Mouse (Mus musculus): Measurements from ENCODE around the gene Tefm. TPM values are rescaled to one million over a fixed set of nuclear protein-coding genes. Genes with fewer than 3 reads are reported as not detected.

Gene Tefm
- 10 to 100 TPM in 5 of 26 experiments, 1 to 10 TPM in 21; 1.0 to 12.9 (median 5.6) TPM for total RNA-seq (2018; cell fraction: chromatin; rRNA removed)
- 10 to 100 TPM in 18 of 26 experiments, 1 to 10 TPM in 8; 4.6 to 15.5 (median 10.5) TPM for total RNA-seq (2018; cell fraction: cytosol; rRNA removed)
- 10 to 100 TPM in 10 of 26 experiments, 1 to 10 TPM in 16; 1.6 to 17.8 (median 8.9) TPM for total RNA-seq (2018; cell fraction: nucleus; rRNA removed)
- polyA plus RNA-seq (2018), result 7.9 to 16.0 TPM (median 9.1 TPM) in 3 replicates

- H3K79me2 ChIP-seq (ENCODE audit: inconsistent target), result peaks cover 40% of the 10 kb centered on the region; the same call in 1 of the 2 replicates
- peak within 1 kb of the TSS; percentile 65 for H3K4me3 ChIP-seq (ENCODE audit: inconsistent target)
- WGBS (ENCODE audit: missing documents), result 0% methylated on average over 29 of the region's 40 CpGs
- H3K36me3 ChIP-seq (ENCODE audit: inconsistent target), result peaks cover 17% of the 10 kb centered on the region; the same call in 1 of the 2 replicates
- H3K27ac ChIP-seq, result peak within 1 kb of the TSS; percentile 57
These were observed at the start of gene Tefm for GRCm38 (mm10) chr11:80141825-80142521. Tefm (minus strand) TSS chr11:80142175.

- Histone ChIP-seq H3K27ac (no peak overlapping the region), H3K36me3 (ENCODE audit: inconsistent target) (peaks cover 63% of the 10 kb centered on the region), H3K4me3 (ENCODE audit: inconsistent target) (no peak overlapping the region), H3K79me2 (ENCODE audit: inconsistent target) (peaks cover 26% of the 10 kb centered on the region)
- 96% methylated on average over 4 of the region's 4 CpGs for WGBS (ENCODE audit: missing documents)
These were observed 48.3 kb upstream of the Tefm start for GRCm38 (mm10) chr11:80190280-80190679.

DNA sequence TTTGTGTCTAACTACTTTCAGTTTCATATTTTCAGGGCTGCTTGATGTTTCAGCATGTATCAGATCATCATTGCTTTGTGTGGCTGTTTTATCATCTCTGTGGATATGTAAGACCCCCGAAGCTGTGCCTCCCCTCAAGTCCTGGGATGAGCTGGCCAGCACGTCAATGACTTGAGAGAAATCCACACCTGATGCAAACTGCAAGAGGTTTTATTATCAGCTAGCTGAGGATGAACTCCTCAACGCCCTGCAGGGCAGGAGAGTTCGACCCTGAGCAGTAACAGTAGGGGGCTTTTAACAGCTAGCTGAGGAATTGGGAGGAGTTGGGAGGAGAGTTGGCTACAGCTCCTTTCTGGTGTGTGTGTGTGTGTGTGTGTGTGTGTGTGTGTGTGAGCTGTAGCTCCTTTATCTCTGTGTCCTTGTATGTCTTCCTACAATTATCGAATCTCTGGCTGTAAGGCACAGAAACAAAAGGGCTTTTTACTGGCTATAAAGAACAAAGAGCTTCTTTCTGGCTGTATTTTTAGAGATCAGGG, 43.5 kb upstream of the Tefm start:
- H3K4me3 ChIP-seq (ENCODE audit: inconsistent target), result peak overlapping the region; percentile 92; the same call in 1 of the 2 replicates
- H3K36me3 ChIP-seq (ENCODE audit: inconsistent target), result peaks cover 16% of the 10 kb centered on the region; the same call in 1 of the 2 replicates
- 0 out of 2 replicates have a peak overlapping the region, but pooled peaks have one; percentile 95 for H3K27ac ChIP-seq
- WGBS (ENCODE audit: missing documents), result 96% methylated on average over 5 of the region's 5 CpGs
- H3K79me2 ChIP-seq (ENCODE audit: inconsistent target), result peaks cover 43% of the 10 kb centered on the region

- H3K36me3 ChIP-seq (ENCODE audit: inconsistent target), result peaks cover 7% of the 10 kb centered on the region; the same call in 1 of the 2 replicates
- peak overlapping the region; percentile 95 for H3K27ac ChIP-seq
- peak overlapping the region; percentile 92 for H3K4me3 ChIP-seq (ENCODE audit: inconsistent target)
- 79% methylated on average over 6 of the region's 6 CpGs for WGBS (ENCODE audit: missing documents)
- H3K79me2 ChIP-seq (ENCODE audit: inconsistent target), result peaks cover 43% of the 10 kb centered on the region
These were observed 42.6 kb upstream of the Tefm start for GRCm38 (mm10) chr11:80184531-80185071.

DNA sequence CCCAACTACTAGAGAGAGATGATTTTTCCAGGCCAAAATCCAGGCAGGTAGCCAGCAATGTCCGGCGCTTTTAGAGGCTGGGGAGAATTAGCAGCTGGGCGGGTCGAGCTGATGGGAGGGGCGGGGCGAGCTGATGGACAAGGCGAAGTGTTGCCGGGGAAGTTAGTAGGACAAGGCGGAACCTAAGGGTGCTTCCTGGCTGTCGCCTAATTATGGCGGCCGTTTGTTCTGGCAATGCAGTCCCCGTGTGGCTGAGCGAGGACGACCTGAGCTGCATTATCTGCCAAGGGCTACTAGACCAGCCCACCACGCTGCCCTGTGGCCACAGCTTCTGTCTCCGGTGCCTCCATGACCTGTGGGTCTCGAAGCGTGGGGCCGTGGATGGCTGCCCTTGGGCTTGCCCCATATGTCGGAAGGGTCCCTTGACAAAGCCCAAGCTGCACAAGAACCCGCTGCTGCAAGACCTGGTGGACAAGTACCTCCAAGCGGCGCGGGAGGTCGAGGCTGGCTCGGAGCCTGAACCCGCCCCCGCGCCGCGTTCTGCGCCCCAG, 41.8 kb upstream of the Tefm start, which contains the start of gene Rnf135:
TSS of gene Rnf135 (plus strand) at position 147 of the 551 bp plus-strand sequence.
- H3K4me3 ChIP-seq (ENCODE audit: inconsistent target), result peak within 1 kb of the TSS; percentile 92
- H3K79me2 ChIP-seq (ENCODE audit: inconsistent target), result peaks cover 37% of the 10 kb centered on the region
- peak within 1 kb of the TSS; percentile 95 for H3K27ac ChIP-seq
- peaks cover 6% of the 10 kb centered on the region; the same call in 1 of the 2 replicates for H3K36me3 ChIP-seq (ENCODE audit: inconsistent target)
- WGBS (ENCODE audit: missing documents), result 1% methylated on average over 30 of the region's 33 CpGs

DNA sequence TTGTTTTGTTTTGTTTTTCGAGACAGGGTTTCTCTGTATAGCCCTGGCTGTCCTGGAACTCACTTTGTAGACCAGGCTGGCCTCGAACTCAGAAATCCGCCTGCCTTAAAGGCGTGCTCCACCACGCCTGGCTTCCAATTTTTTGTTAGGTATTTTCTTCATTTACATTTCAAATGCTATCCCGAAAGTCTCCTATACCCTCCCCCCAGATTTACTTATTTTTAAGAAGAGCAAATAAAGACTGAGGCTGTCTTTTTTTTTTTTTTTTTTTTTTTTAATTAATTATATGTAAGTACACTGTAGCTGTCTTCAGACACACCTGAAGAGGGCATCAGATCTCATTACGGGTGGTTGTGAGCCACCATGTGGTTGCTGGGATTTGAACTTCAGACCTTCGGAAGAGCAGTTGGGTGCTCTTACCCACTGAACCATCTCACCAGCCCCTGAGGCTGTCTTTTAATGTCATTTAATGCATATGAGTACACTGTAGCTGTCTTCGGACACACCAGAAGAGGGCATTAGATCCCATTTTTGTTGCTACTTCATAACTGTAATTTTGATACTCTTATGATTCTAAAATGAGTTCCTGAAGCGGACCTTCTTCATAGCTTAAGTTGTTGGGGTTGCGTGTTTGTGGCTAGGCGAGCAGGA, 41.2 kb upstream of the Tefm start:
- Histone ChIP-seq H3K27ac (peak overlapping the region; percentile 95), H3K4me3 (ENCODE audit: inconsistent target) (peak overlapping the region; percentile 92), H3K79me2 (ENCODE audit: inconsistent target) (peaks cover 35% of the 10 kb centered on the region), H3K36me3 (ENCODE audit: inconsistent target) (peaks cover 11% of the 10 kb centered on the region)
- 2% methylated on average over 4 of the region's 12 CpGs for WGBS (ENCODE audit: missing documents)

GRCm38 (mm10) chr11:80181021-80181749, 39.2 kb upstream of the Tefm start:
- Histone ChIP-seq H3K36me3 (ENCODE audit: inconsistent target) (peaks cover 19% of the 10 kb centered on the region), H3K4me3 (ENCODE audit: inconsistent target) (no peak overlapping the region), H3K27ac (no peak overlapping the region), H3K79me2 (ENCODE audit: inconsistent target) (peaks cover 26% of the 10 kb centered on the region)
- 81% methylated on average over 5 of the region's 5 CpGs for WGBS (ENCODE audit: missing documents)

DNA sequence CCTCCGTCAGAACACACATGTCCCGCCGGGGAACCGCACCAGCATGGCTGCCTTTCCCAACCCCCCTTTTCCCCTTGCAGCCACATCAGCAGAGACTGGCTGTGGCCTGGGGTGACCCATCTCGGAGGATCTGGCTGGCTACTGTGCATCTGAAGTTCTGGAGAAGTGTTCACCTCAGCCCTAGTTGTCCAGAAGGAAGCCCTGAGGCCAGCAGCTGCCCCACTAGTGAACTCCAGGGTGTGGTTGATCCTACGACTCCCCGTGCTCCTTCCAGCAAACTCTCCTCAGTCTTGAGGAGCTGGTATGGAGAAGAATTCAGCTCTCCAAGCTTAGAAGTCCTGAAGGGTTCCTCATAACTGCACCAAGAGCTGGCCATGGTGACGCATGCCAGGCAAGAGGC, 36.3 kb upstream of the Tefm start:
- WGBS (ENCODE audit: missing documents), result 92% methylated on average over 8 of the region's 8 CpGs
- Histone ChIP-seq H3K36me3 (ENCODE audit: inconsistent target) (peaks cover 40% of the 10 kb centered on the region), H3K27ac (peak overlapping the region; percentile 98), H3K4me3 (ENCODE audit: inconsistent target) (no peak overlapping the region), H3K79me2 (ENCODE audit: inconsistent target) (peaks cover 9% of the 10 kb centered on the region; the same call in 1 of the 2 replicates)

DNA sequence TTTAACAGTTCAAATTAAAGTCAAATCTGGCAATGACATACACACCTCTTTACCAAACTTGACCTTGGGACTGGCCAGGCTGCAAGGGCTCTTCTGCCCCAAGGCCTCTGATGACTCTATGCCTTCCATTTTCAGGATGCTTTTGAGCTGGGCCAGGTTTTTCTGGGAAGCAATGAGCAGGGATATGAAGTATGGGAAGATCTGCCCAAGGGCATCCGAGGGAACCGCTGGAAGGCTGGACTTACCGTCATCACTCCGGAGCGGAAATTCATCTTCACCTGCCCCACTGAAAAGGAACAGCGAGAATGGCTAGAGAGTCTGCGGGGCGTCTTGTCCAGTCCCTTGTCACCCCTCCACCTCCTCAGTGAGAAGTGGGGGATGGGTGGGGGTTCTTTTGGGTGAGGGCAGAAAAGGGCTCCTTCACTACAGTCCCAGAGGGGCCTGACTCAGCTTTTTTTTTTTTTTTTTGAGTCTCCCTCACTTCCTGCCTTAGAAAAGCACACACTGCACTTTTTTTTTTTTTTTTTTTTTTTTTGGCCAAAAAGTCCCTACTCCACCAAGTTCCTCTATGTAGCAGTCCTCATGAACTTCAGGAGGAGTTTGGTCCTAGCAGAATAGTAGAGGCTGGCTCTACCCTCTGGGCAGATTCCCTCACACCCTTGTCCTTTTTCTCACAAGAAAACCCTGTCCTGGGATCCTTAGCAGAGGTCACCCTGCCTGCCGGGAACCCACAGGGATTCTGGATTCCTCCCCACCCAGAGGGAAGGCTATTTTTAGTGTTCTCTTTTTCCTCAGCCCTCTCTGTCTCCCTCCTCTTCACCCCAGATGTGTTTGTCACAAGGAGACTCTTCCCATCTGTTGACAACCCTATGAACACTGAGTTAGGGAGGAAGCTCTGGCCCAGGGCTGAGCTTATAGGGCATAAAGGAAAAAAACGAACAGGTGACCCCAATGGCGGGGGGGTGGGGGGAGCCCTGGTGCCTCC, 35.2 kb upstream of the Tefm start:
- peak overlapping the region; percentile 98 for H3K27ac ChIP-seq
- H3K4me3 ChIP-seq (ENCODE audit: inconsistent target), result no peak overlapping the region
- 56% methylated on average over 11 of the region's 11 CpGs for WGBS (ENCODE audit: missing documents)
- H3K36me3 ChIP-seq (ENCODE audit: inconsistent target), result peaks cover 51% of the 10 kb centered on the region
- H3K79me2 ChIP-seq (ENCODE audit: inconsistent target), result peaks cover 20% of the 10 kb centered on the region; the same call in 1 of the 2 replicates

DNA sequence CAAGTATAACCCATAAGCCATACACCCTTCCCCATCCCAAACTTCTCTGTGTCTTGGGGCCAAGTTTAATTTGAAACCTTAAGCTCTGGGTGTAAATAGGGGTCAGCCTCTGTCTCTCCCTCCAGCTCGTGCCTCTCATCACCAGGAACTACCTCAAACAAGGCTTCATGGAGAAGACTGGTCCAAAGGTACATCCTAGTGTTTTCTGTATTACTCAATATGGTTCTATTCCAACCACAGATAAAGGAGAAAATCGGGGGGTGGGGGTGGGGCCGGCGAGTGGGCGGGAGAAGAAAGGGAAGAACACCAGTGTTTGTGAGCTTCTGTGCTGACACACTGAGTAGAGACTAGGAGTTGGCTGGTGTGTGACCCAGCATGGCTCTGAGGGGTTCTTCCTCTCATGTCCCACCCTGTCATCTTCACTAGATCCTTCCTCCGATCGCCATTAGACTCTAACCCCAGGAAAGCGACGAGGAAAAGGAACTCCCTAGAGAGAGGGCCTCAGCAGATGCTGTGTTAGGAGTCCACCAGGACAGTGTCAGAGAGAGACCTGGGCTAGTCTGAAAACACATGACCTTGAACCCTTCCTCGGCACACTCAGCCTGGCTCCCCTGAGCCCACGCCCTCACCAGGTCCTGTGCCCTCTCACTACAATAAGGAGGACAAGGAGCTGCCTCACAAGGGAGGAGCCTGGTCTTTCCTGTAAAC, 32.1 kb upstream of the Tefm start:
- H3K27ac ChIP-seq, result peak overlapping the region; percentile 98
- peaks cover 59% of the 10 kb centered on the region for H3K36me3 ChIP-seq (ENCODE audit: inconsistent target)
- peaks cover 36% of the 10 kb centered on the region; the same call in 1 of the 2 replicates for H3K79me2 ChIP-seq (ENCODE audit: inconsistent target)
- WGBS (ENCODE audit: missing documents), result 77% methylated on average over 11 of the region's 11 CpGs
- no peak overlapping the region for H3K4me3 ChIP-seq (ENCODE audit: inconsistent target)

DNA sequence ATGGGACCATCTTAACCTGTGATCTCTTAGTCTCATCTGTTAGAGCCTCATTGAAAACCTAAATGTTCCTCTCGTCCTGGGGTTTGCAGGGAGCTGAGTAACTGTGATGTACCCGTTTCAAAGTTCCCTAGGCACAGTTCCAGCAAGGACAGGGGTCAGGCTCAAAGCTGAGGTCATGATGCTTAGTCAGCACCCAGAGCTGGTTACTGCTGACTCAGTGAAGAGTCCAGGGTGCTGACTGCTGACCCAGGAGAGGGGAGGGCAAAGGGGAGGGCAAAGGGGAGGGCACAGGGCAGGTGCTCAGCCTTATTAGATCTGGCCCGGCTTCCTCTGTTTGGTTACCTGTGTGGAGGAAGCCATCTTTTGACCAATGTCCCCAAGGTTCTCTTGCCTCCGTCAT, 29.9 kb upstream of the Tefm start:
- H3K36me3 ChIP-seq (ENCODE audit: inconsistent target), result peaks cover 51% of the 10 kb centered on the region
- WGBS (ENCODE audit: missing documents), result 50% methylated on average over 4 of the region's 4 CpGs
- H3K4me3 ChIP-seq (ENCODE audit: inconsistent target), result no peak overlapping the region
- H3K27ac ChIP-seq, result peak overlapping the region; percentile 98
- H3K79me2 ChIP-seq (ENCODE audit: inconsistent target), result peaks cover 36% of the 10 kb centered on the region; the same call in 1 of the 2 replicates

DNA sequence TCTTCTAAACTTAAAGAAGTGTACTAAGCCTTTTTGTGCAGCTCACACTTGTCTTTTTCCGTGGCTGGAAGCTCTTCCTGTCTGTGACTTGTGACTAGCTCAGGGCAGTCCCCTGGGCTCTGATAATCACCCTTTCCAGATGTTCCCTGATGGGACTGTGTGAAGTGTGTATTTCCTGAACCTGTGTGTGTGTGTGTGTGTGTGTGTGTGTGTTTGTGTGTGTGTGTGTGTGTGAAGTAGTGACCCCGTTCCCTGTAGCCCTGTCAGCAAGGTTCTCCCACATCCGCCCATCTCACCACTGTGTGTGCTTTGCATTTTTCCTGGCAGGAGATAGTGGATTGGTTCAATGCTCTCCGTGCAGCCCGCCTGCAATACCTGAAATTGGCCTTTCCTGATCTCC, 28.4 kb upstream of the Tefm start:
- H3K36me3 ChIP-seq (ENCODE audit: inconsistent target), result peaks cover 53% of the 10 kb centered on the region
- H3K79me2 ChIP-seq (ENCODE audit: inconsistent target), result peaks cover 46% of the 10 kb centered on the region; the same call in 1 of the 2 replicates
- WGBS (ENCODE audit: missing documents), result 68% methylated on average over 5 of the region's 5 CpGs
- no peak overlapping the region for H3K4me3 ChIP-seq (ENCODE audit: inconsistent target)
- peak overlapping the region; percentile 98 for H3K27ac ChIP-seq
